Mouse (Mus musculus): Measurements from ENCODE around the gene Peg12. TPM values are rescaled to one million over a fixed set of nuclear protein-coding genes. Genes with fewer than 3 reads are reported as not detected.

The Peg12 gene
- total RNA-seq, 2 experiments from 2014 or later, result 0.72 to 1.1 TPM

Other genes with a start within 250 kb of the Peg12 start
- 1 to 10 TPM; 4.0 to 4.2 TPM for gene Ndn, start 117.9 kb downstream of the Peg12 start, total RNA-seq (2021)
- gene Magel2, start 87.5 kb downstream of the Peg12 start, total RNA-seq (2021), result not detected
- gene Mkrn3, start 44.4 kb downstream of the Peg12 start, total RNA-seq (2021), result under 1 TPM; 0.20 to 0.21 TPM

All from heart, adult 18-20 months (tissue).